Comparison of ENCODE assay signal across 9 mouse cellular contexts in genomic region chr9:119358058-119358429, GRCm38 (mm10). TPM values are rescaled to one million over a fixed set of nuclear protein-coding genes. Genes with fewer than 3 reads are reported as not detected.
A peak's percentile ranks its signal among the peaks of the same experiment; 100 is the strongest.
DNase-seq lines count a peak whose midpoint lies in the region; ATAC-seq and TF ChIP-seq lines count a peak whose summit lies in the region.
"Had no signal": no experiment of that assay in that cellular context is flagged by ENCODE, and none has a peak within 500 bp of the region (broad histone marks: within the 10 kb centered on the region; RNA-seq: fewer than 3 reads in every experiment).

No protein-coding gene starts in this region.

- H3K27me3 ChIP-seq in erythroblast, embryonic 14.5 days (ENCODE audit: control insufficient read depth), result peaks cover 4% of the 10 kb centered on the region; the same call in 1 of the 2 replicates
- H3K27me3 ChIP-seq in intestine, postnatal 0 days (replicated peaks; ENCODE audit: control insufficient read depth, insufficient read depth, low read length), result no peaks in the 10 kb centered on the region
- H3K27me3 ChIP-seq in liver, postnatal 0 days (ENCODE audit: insufficient read depth, low read length), result no peaks in the 10 kb centered on the region

- H3K4me1 ChIP-seq in erythroblast, embryonic 14.5 days (ENCODE audit: control insufficient read depth), result peaks cover 14% of the 10 kb centered on the region
- H3K4me1 ChIP-seq in cortical plate, adult 2 months (ENCODE audit: control insufficient read depth, insufficient read depth, low read length), result no peaks in the 10 kb centered on the region
- H3K4me1 ChIP-seq in intestine, postnatal 0 days (replicated peaks; ENCODE audit: control insufficient read depth, insufficient read depth, low read length), result no peaks in the 10 kb centered on the region
- H3K4me1 ChIP-seq in liver, postnatal 0 days (ENCODE audit: insufficient read depth), result peaks cover 3% of the 10 kb centered on the region; the same call in 1 of the 2 replicates

- no peak for TF ChIP-seq POLR2A in cortical plate, adult 2 months (IDR thresholded peaks at IDR 0.05; ENCODE audit: extremely low read depth, insufficient read depth, low read length)

- no peaks in the 10 kb centered on the region for H3K9me3 ChIP-seq in erythroblast, embryonic 14.5 days (ENCODE audit: control insufficient read depth, low read length)
- H3K9me3 ChIP-seq in intestine, postnatal 0 days (ENCODE audit: control insufficient read depth), result no peaks in the 10 kb centered on the region
- H3K9me3 ChIP-seq in liver, postnatal 0 days (ENCODE audit: low read length), result no peaks in the 10 kb centered on the region

- peak overlapping the region; percentile 95 for H3K4me2 ChIP-seq in intestine, postnatal 0 days (replicated peaks; ENCODE audit: low read depth)
- peak overlapping the region; percentile 96 for H3K4me2 ChIP-seq in liver, postnatal 0 days (ENCODE audit: low read depth, low read length)

- WGBS in intestine, postnatal 0 days, result 23% methylated on average over 9 of the region's 9 CpGs
- 37% methylated on average over 9 of the region's 9 CpGs for WGBS in liver, postnatal 0 days (ENCODE audit: insufficient replicate concordance)

- no peak for TF ChIP-seq EP300 in liver, postnatal 0 days (IDR thresholded peaks at IDR 0.05; ENCODE audit: low read depth)

- DNase-seq in liver, postnatal 0 days, result peak; percentile 48
- DNase-seq in thymus, postnatal 0 days (ENCODE audit: low spot score), result no peak
- DNase-seq in adrenal gland, postnatal 4 days (ENCODE audit: low spot score in 2 of 2), result no peak
- no peak for DNase-seq in gastrocnemius, postnatal 10 days

- no peak overlapping the region for H3K27ac ChIP-seq in cortical plate, adult 2 months (ENCODE audit: insufficient read depth, low read length)
- H3K27ac ChIP-seq in intestine, postnatal 0 days (ENCODE audit: low read depth, low read length), result no peak overlapping the region
- 0 out of 2 replicates have a peak overlapping the region, but pooled peaks have one; percentile 48 for H3K27ac ChIP-seq in liver, postnatal 0 days (ENCODE audit: low read depth)

- H3K36me3 ChIP-seq in erythroblast, embryonic 14.5 days (ENCODE audit: control insufficient read depth), result peaks cover 12% of the 10 kb centered on the region
- H3K36me3 ChIP-seq in intestine, postnatal 0 days (ENCODE audit: control insufficient read depth, insufficient read depth), result peaks cover 5% of the 10 kb centered on the region; the same call in 1 of the 2 replicates
- H3K36me3 ChIP-seq in liver, postnatal 0 days (replicated peaks; ENCODE audit: insufficient read depth, low read length), result no peaks in the 10 kb centered on the region; the same call in 1 of the 2 replicates

- H3K9ac ChIP-seq in intestine, postnatal 0 days (ENCODE audit: low read depth, low read length), result peak overlapping the region; percentile 62
- H3K9ac ChIP-seq in liver, postnatal 0 days (replicated peaks), result peak overlapping the region; percentile 72

- no peak for ATAC-seq in erythroblast, adult 5-6 weeks (replicated peaks; ENCODE audit: low FRiP score, poor library complexity, severe bottlenecking)
- ATAC-seq in intestine, postnatal 0 days, result 0 out of 2 replicates have a peak, but pooled peaks have one; percentile 0
- peak; percentile 44 for ATAC-seq in liver, postnatal 0 days

- TF ChIP-seq CTCF in cortical plate, adult 2 months (IDR thresholded peaks at IDR 0.05; ENCODE audit: extremely low read depth, insufficient read depth, low read length), result no peak
- TF ChIP-seq CTCF in intestine, postnatal 0 days (IDR thresholded peaks at IDR 0.05; ENCODE audit: low read depth), result no peak
- TF ChIP-seq CTCF in liver, postnatal 0 days (IDR thresholded peaks at IDR 0.05; ENCODE audit: low read depth), result no peak

- peak overlapping the region; percentile 75 for H3K4me3 ChIP-seq in erythroblast, embryonic 14.5 days (replicated peaks)
- peak overlapping the region; percentile 31; the same call in 1 of the 2 replicates for H3K4me3 ChIP-seq in cortical plate, adult 2 months (ENCODE audit: insufficient read depth, low read length)
- peak overlapping the region; percentile 78 for H3K4me3 ChIP-seq in intestine, postnatal 0 days (ENCODE audit: low read depth, low read length)
- H3K4me3 ChIP-seq in liver, postnatal 0 days (ENCODE audit: low read depth, low read length), result peak overlapping the region; percentile 76

RNA-seq across cellular contexts. Expression of gene Xylb, which starts 0.9 kb away (rescaled TPM):
- polyA plus RNA-seq in erythroblast, embryonic 14.5 days (2012), result 0.01 and 0.17 TPM in 2 replicates
- total RNA-seq in erythroblast, adult 5-6 weeks (2015; ENCODE audit: low replicate concordance), result 0.19 TPM in 1 of 2 replicates, not detected in the other
- 0.56 TPM in 1 of 2 replicates, not detected in the other for total RNA-seq in erythroblast, adult 5-6 weeks (2017; ENCODE audit: low replicate concordance)
- polyA plus RNA-seq in cortical plate, adult 2 months (2012; rRNA removed), result 7.8 and 8.2 TPM in 2 replicates
- polyA plus RNA-seq in intestine, postnatal 0 days (2015; fragmentation: Nextera tagmentation; extraction: Ambion mirVana), result 10.8 and 11.7 TPM in 2 replicates
- 8.2 and 9.2 TPM in 2 replicates for polyA plus RNA-seq in liver, postnatal 0 days (2015; fragmentation: Nextera tagmentation; extraction: Ambion mirVana)
- 0.99 and 1.5 TPM in 2 replicates for polyA plus RNA-seq in thymus, postnatal 0 days (2015; fragmentation: Nextera tagmentation; extraction: Ambion mirVana)
- 10 to 100 TPM in 1 of 2 experiments, 1 to 10 TPM in 1; 7.3 to 16.5 TPM for total RNA-seq in adrenal gland, postnatal 4 days (2021)
- total RNA-seq in gastrocnemius, postnatal 10 days (2021), result under 1 TPM; 0.47 to 0.88 TPM

RNA-seq across cellular contexts. Expression of gene Slc22a14, which starts 7.3 kb away (rescaled TPM):
- not detected in 2 replicates for polyA plus RNA-seq in erythroblast, embryonic 14.5 days (2012)
- total RNA-seq in erythroblast, adult 5-6 weeks (2015; ENCODE audit: low replicate concordance), result not detected in 2 replicates
- not detected in 2 replicates for total RNA-seq in erythroblast, adult 5-6 weeks (2017; ENCODE audit: low replicate concordance)
- polyA plus RNA-seq in cortical plate, adult 2 months (2012; rRNA removed), result 0.29 TPM in 1 of 2 replicates, not detected in the other
- 0.12 TPM in 1 of 2 replicates, not detected in the other for polyA plus RNA-seq in intestine, postnatal 0 days (2015; fragmentation: Nextera tagmentation; extraction: Ambion mirVana)
- not detected in 2 replicates for polyA plus RNA-seq in liver, postnatal 0 days (2015; fragmentation: Nextera tagmentation; extraction: Ambion mirVana)
- polyA plus RNA-seq in thymus, postnatal 0 days (2015; fragmentation: Nextera tagmentation; extraction: Ambion mirVana), result 0.09 TPM in 1 of 2 replicates, not detected in the other
- total RNA-seq in adrenal gland, postnatal 4 days (2021), result not detected
- total RNA-seq in gastrocnemius, postnatal 10 days (2021), result not detected
- total RNA-seq: common myeloid progenitor, adult 5-6 weeks had no signal

RNA-seq across cellular contexts. Expression of gene Myd88, which starts 16.8 kb away (rescaled TPM):
- 0.63 and 1.7 TPM in 2 replicates for polyA plus RNA-seq in erythroblast, embryonic 14.5 days (2012)
- total RNA-seq in erythroblast, adult 5-6 weeks (2015; ENCODE audit: low replicate concordance), result 11.7 and 20.0 TPM in 2 replicates
- total RNA-seq in erythroblast, adult 5-6 weeks (2017; ENCODE audit: low replicate concordance), result 5.1 and 8.5 TPM in 2 replicates
- polyA plus RNA-seq in cortical plate, adult 2 months (2012; rRNA removed), result 5.4 TPM in 2 replicates
- 29.7 and 30.9 TPM in 2 replicates for polyA plus RNA-seq in intestine, postnatal 0 days (2015; fragmentation: Nextera tagmentation; extraction: Ambion mirVana)
- 15.6 and 16.7 TPM in 2 replicates for polyA plus RNA-seq in liver, postnatal 0 days (2015; fragmentation: Nextera tagmentation; extraction: Ambion mirVana)
- polyA plus RNA-seq in thymus, postnatal 0 days (2015; fragmentation: Nextera tagmentation; extraction: Ambion mirVana), result 34.3 and 34.4 TPM in 2 replicates
- total RNA-seq in adrenal gland, postnatal 4 days (2021), result 10 to 100 TPM; 29.4 to 31.3 TPM
- 10 to 100 TPM in 1 of 2 experiments, 1 to 10 TPM in 1; 8.7 to 10.5 TPM for total RNA-seq in gastrocnemius, postnatal 10 days (2021)

RNA-seq across cellular contexts. Expression of gene Acaa1a, which starts 18.6 kb away (rescaled TPM):
- 0.79 and 1.7 TPM in 2 replicates for polyA plus RNA-seq in erythroblast, embryonic 14.5 days (2012)
- 6.9 and 9.2 TPM in 2 replicates for total RNA-seq in erythroblast, adult 5-6 weeks (2015; ENCODE audit: low replicate concordance)
- 4.1 and 8.1 TPM in 2 replicates for total RNA-seq in erythroblast, adult 5-6 weeks (2017; ENCODE audit: low replicate concordance)
- polyA plus RNA-seq in cortical plate, adult 2 months (2012; rRNA removed), result 141 and 149 TPM in 2 replicates
- 90.5 and 97.0 TPM in 2 replicates for polyA plus RNA-seq in intestine, postnatal 0 days (2015; fragmentation: Nextera tagmentation; extraction: Ambion mirVana)
- polyA plus RNA-seq in liver, postnatal 0 days (2015; fragmentation: Nextera tagmentation; extraction: Ambion mirVana), result 132 and 141 TPM in 2 replicates
- polyA plus RNA-seq in thymus, postnatal 0 days (2015; fragmentation: Nextera tagmentation; extraction: Ambion mirVana), result 79.2 and 83.3 TPM in 2 replicates
- total RNA-seq in adrenal gland, postnatal 4 days (2021), result 100 to 1,000 TPM; 115 to 119 TPM
- 10 to 100 TPM; 42.0 to 44.0 TPM for total RNA-seq in gastrocnemius, postnatal 10 days (2021)

RNA-seq across cellular contexts. Expression of gene Oxsr1, which starts 35.8 kb away (rescaled TPM):
- 0.87 and 0.88 TPM in 2 replicates for polyA plus RNA-seq in erythroblast, embryonic 14.5 days (2012)
- 3.7 and 7.5 TPM in 2 replicates for total RNA-seq in erythroblast, adult 5-6 weeks (2015; ENCODE audit: low replicate concordance)
- total RNA-seq in erythroblast, adult 5-6 weeks (2017; ENCODE audit: low replicate concordance), result 11.0 and 17.0 TPM in 2 replicates
- polyA plus RNA-seq in cortical plate, adult 2 months (2012; rRNA removed), result 44.2 and 46.9 TPM in 2 replicates
- polyA plus RNA-seq in intestine, postnatal 0 days (2015; fragmentation: Nextera tagmentation; extraction: Ambion mirVana), result 7.9 and 8.7 TPM in 2 replicates
- polyA plus RNA-seq in liver, postnatal 0 days (2015; fragmentation: Nextera tagmentation; extraction: Ambion mirVana), result 3.8 and 4.1 TPM in 2 replicates
- polyA plus RNA-seq in thymus, postnatal 0 days (2015; fragmentation: Nextera tagmentation; extraction: Ambion mirVana), result 9.3 and 11.7 TPM in 2 replicates
- 10 to 100 TPM; 36.0 to 39.5 TPM for total RNA-seq in adrenal gland, postnatal 4 days (2021)
- total RNA-seq in gastrocnemius, postnatal 10 days (2021), result 10 to 100 TPM; 32.9 to 33.7 TPM
